ENCODE assay signal across 20 mouse cellular contexts in the genomic region with DNA sequence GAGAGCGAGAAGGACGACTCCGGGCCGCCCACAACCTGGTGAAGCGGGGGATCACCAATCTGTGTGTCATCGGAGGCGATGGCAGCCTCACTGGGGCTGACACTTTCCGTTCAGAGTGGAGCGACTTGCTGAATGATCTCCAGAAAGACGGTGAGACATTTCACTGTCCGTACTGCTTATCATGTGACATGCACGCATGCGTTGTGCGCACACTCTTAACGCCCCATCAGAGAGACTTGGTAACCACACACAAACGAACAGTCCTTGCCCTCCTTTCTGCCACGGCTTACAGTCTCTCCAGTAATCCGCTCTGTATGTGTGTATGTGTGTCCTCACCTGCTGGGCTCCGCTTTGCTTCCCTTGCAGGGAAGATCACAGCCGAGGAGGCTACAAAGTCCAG. TPM values are rescaled to one million over a fixed set of nuclear protein-coding genes. Genes with fewer than 3 reads are reported as not detected.
DNase-seq lines count a peak whose midpoint lies in the region; TF ChIP-seq lines count a peak whose summit lies in the region.
"Had no signal": no experiment of that assay in that cellular context is flagged by ENCODE, and none has a peak within 500 bp of the region (broad histone marks: within the 10 kb centered on the region; RNA-seq: fewer than 3 reads in every experiment).

No protein-coding gene starts in this region.

- DNase-seq in gastrocnemius, adult 2 months = peak; percentile 47
- no peak for DNase-seq in gastrocnemius, adult 18-20 months (ENCODE audit: low spot score)
- DNase-seq in ZHBTc4 (ENCODE audit: low read depth, low spot score) = peak; percentile 71
- DNase-seq in layer of hippocampus, adult 18-20 months (ENCODE audit: low spot score in 2 of 2) = no peak
- DNase-seq in lung, postnatal 36 days = no peak
- no peak for DNase-seq in cerebellum, adult 11-12 months
- DNase-seq: adrenal gland, adult 2 months; adrenal gland, postnatal 10 days; adrenal gland, postnatal 25 days; cerebellum, adult 11 months; cerebellum, adult 2 months; cerebellum, adult 9-10 months; cerebellum, postnatal 10 days; cerebellum, postnatal 25 days; forebrain, postnatal 0 days had no signal

- H3K4me3 ChIP-seq in gastrocnemius, adult 2 months = no peak overlapping the region; the same call in 1 of the 2 replicates
- H3K4me3 ChIP-seq in E14TG2a.4 (replicated peaks; ENCODE audit: low read length) (peak overlapping the region; percentile 50), ES-Bruce4 (ENCODE audit: low read depth, low read length) (peak overlapping the region; percentile 9; the same call in 1 of the 2 replicates)
- H3K4me3 ChIP-seq: forebrain, embryonic 13.5 days; forebrain, embryonic 15.5 days had no signal

- H3K36me3 ChIP-seq in E14TG2a.4 (ENCODE audit: insufficient read depth, low read length) (peaks cover 38% of the 10 kb centered on the region), ES-Bruce4 (ENCODE audit: control insufficient read depth, insufficient read depth, low read length, poor library complexity, severe bottlenecking) (no peaks in the 10 kb centered on the region; the same call in 1 of the 2 replicates)

- no peaks in the 10 kb centered on the region for H3K9me3 ChIP-seq in E14TG2a.4 (ENCODE audit: low read length)
- no peaks in the 10 kb centered on the region for H3K9me3 ChIP-seq in ES-Bruce4 (replicated peaks; ENCODE audit: control insufficient read depth, insufficient read depth, low read length, poor library complexity, severe bottlenecking)
- H3K9me3 ChIP-seq: forebrain, embryonic 13.5 days; forebrain, embryonic 15.5 days had no signal

- H3K9ac ChIP-seq in ES-Bruce4 (ENCODE audit: low read depth, poor library complexity, severe bottlenecking) = no peak overlapping the region
- H3K9ac ChIP-seq: forebrain, embryonic 13.5 days; forebrain, embryonic 15.5 days; forebrain, postnatal 0 days had no signal

- H3K27me3 ChIP-seq in E14TG2a.4 (ENCODE audit: insufficient read depth, low read length) (no peaks in the 10 kb centered on the region), ES-Bruce4 (ENCODE audit: control insufficient read depth, insufficient read depth, low read length, poor library complexity, severe bottlenecking) (no peaks in the 10 kb centered on the region)
- H3K27me3 ChIP-seq: forebrain, embryonic 13.5 days; forebrain, embryonic 15.5 days had no signal

- H3K4me1 ChIP-seq in E14TG2a.4 (replicated peaks; ENCODE audit: low read depth, low read length) = peaks cover 54% of the 10 kb centered on the region
- H3K4me1 ChIP-seq in ES-Bruce4 (ENCODE audit: control insufficient read depth, insufficient read depth, low read length) = peaks cover 2% of the 10 kb centered on the region
- H3K4me1 ChIP-seq: forebrain, embryonic 13.5 days; forebrain, embryonic 15.5 days had no signal

- intact Hi-C loops in gastrocnemius, adult 2 months (cut with DNase I) = no loop called here

- TF ChIP-seq EP300 in ES-Bruce4 (IDR thresholded peaks at IDR 0.05; ENCODE audit: insufficient read depth, low read depth, low read length) = no peak

- TF ChIP-seq POLR2A in ES-Bruce4 (IDR thresholded peaks at IDR 0.05; ENCODE audit: insufficient read depth, low read length) = no peak

- TF ChIP-seq CTCF in gastrocnemius, adult 2 months (IDR thresholded peaks at IDR 0.05) = no peak
- TF ChIP-seq CTCF in E14TG2a.4 (conservative IDR thresholded peaks at IDR 0.05; ENCODE audit: low read length) (no peak), ES-Bruce4 (IDR thresholded peaks at IDR 0.05; ENCODE audit: low read depth, low read length) (no peak)

- peak overlapping the region; percentile 94 for H3K27ac ChIP-seq in gastrocnemius, adult 2 months
- no peak overlapping the region for H3K27ac ChIP-seq in ES-Bruce4 (ENCODE audit: insufficient read depth, low read length)
- H3K27ac ChIP-seq: forebrain, embryonic 13.5 days; forebrain, embryonic 15.5 days had no signal

RNA-seq across cellular contexts. Expression of a gene that starts 27.3 kb away (rescaled TPM):
- 1 to 10 TPM; 7.4 to 8.5 TPM for total RNA-seq in gastrocnemius, adult 2 months (2021)
- 1 to 10 TPM; 6.1 to 6.3 TPM for total RNA-seq in gastrocnemius, adult 18-20 months (2021)
- 69.2 and 70.6 TPM in 2 replicates for polyA plus RNA-seq in ES-Bruce4 (2011; ENCODE audit: insufficient read depth, insufficient read length, low read depth, missing spikeins)
- 10 to 100 TPM; 12.4 to 13.2 TPM for total RNA-seq in layer of hippocampus, adult 18-20 months (2021)

RNA-seq across cellular contexts. Expression of a gene that starts 28.4 kb away (rescaled TPM):
- total RNA-seq in gastrocnemius, adult 2 months (2021) = 1,000 to 10,000 TPM; 2,669 to 2,908 TPM
- 1,000 to 10,000 TPM; 2,870 to 2,899 TPM for total RNA-seq in gastrocnemius, adult 18-20 months (2021)
- 39.8 and 42.8 TPM in 2 replicates for polyA plus RNA-seq in ES-Bruce4 (2011; ENCODE audit: insufficient read depth, insufficient read length, low read depth, missing spikeins)
- total RNA-seq in layer of hippocampus, adult 18-20 months (2021) = 100 to 1,000 TPM; 370 to 384 TPM

RNA-seq across cellular contexts. Expression of a gene that starts 44.6 kb away (rescaled TPM):
- total RNA-seq in gastrocnemius, adult 2 months (2021) = 100 to 1,000 TPM in 1 of 2 experiments, 10 to 100 TPM in 1; 97.8 to 124 TPM
- 100 to 1,000 TPM; 113 to 114 TPM for total RNA-seq in gastrocnemius, adult 18-20 months (2021)
- polyA plus RNA-seq in ES-Bruce4 (2011; ENCODE audit: insufficient read depth, insufficient read length, low read depth, missing spikeins) = 34.7 and 34.9 TPM in 2 replicates
- total RNA-seq in layer of hippocampus, adult 18-20 months (2021) = 10 to 100 TPM; 53.7 to 54.8 TPM

RNA-seq across cellular contexts. Expression of a gene that starts 46.1 kb away (rescaled TPM):
- total RNA-seq in gastrocnemius, adult 2 months (2021) = not detected
- not detected for total RNA-seq in gastrocnemius, adult 18-20 months (2021)
- 0.81 and 1.8 TPM in 2 replicates for polyA plus RNA-seq in ES-Bruce4 (2011; ENCODE audit: insufficient read depth, insufficient read length, low read depth, missing spikeins)
- total RNA-seq in layer of hippocampus, adult 18-20 months (2021) = 10 to 100 TPM; 11.7 to 12.7 TPM
- total RNA-seq: MEL had no signal

Comparison
In these comparisons a context has a peak if more than half of its experiments do, and no peak if none do; other contexts are left out.
1. DNase-seq: peak in gastrocnemius, adult 2 months (single experiment) and ZHBTc4 (single experiment); none in gastrocnemius, adult 18-20 months (single experiment), layer of hippocampus, adult 18-20 months (0 of 2), lung, postnatal 36 days (single experiment) and cerebellum, adult 11-12 months (single experiment).
2. RNA of a gene that starts 28.4 kb away (total RNA-seq): 2,669 to 2,908 TPM in gastrocnemius, adult 2 months and 2,870 to 2,899 TPM in gastrocnemius, adult 18-20 months; 370 to 384 TPM in layer of hippocampus, adult 18-20 months; every median in the first group is over 4 times any median in the second.